Mouse (Mus musculus): ENCODE results near the gene A630023A22Rik. TPM values are rescaled to one million over a fixed set of nuclear protein-coding genes. Genes with fewer than 3 reads are reported as not detected.

A630023A22Rik gene
- polyA plus RNA-seq, 1 experiment from 2014 or later = not detected

GRCm38 (mm10) chr14:34096161-34096560 lies 6.4 kb downstream of the A630023A22Rik start:
- DNase-seq (ENCODE audit: low spot score) (no peak), ATAC-seq (ENCODE audit: low read depth) (no peak)
- Histone ChIP-seq H3K27ac (replicated peaks; ENCODE audit: low read depth, low read length) (no peak overlapping the region), H3K4me3 (ENCODE audit: low read depth, low read length) (no peak overlapping the region), H3K9ac (ENCODE audit: low read depth, low read length) (no peak overlapping the region), H3K36me3 (ENCODE audit: control insufficient read depth, insufficient read depth, low read length) (no peaks in the 10 kb centered on the region), H3K4me2 (ENCODE audit: low read depth, low read length) (no peak overlapping the region), H3K27me3 (replicated peaks; ENCODE audit: control insufficient read depth, insufficient read depth, low read length) (no peaks in the 10 kb centered on the region), H3K9me3 (ENCODE audit: control insufficient read depth, low read length) (no peaks in the 10 kb centered on the region), H3K4me1 (ENCODE audit: control insufficient read depth, insufficient read depth, low read length) (no peaks in the 10 kb centered on the region)
- WGBS = 78% methylated on average over 5 of the region's 5 CpGs

GRCm38 (mm10) chr14:34092856-34093255 lies 9.7 kb downstream of the A630023A22Rik start:
- no peaks in the 10 kb centered on the region for H3K27me3 ChIP-seq (replicated peaks; ENCODE audit: control insufficient read depth, insufficient read depth, low read length)
- no peak overlapping the region for H3K4me3 ChIP-seq (ENCODE audit: low read depth, low read length)
- no peaks in the 10 kb centered on the region for H3K36me3 ChIP-seq (ENCODE audit: control insufficient read depth, insufficient read depth, low read length)
- no peak overlapping the region for H3K27ac ChIP-seq (replicated peaks; ENCODE audit: low read depth, low read length)
- 100% methylated on average over 1 of the region's 1 CpGs for WGBS
- ATAC-seq (ENCODE audit: low read depth) (no peak), DNase-seq (ENCODE audit: low spot score) (no peak)
- H3K4me1 ChIP-seq (ENCODE audit: control insufficient read depth, insufficient read depth, low read length) = no peaks in the 10 kb centered on the region
- H3K9ac ChIP-seq (ENCODE audit: low read depth, low read length) = no peak overlapping the region
- H3K9me3 ChIP-seq (ENCODE audit: control insufficient read depth, low read length) = no peaks in the 10 kb centered on the region
- H3K4me2 ChIP-seq (ENCODE audit: low read depth, low read length) = no peak overlapping the region

- Histone ChIP-seq H3K4me3 (ENCODE audit: low read depth, low read length) (no peak overlapping the region), H3K4me2 (ENCODE audit: low read depth, low read length) (no peak overlapping the region), H3K9me3 (ENCODE audit: control insufficient read depth, low read length) (no peaks in the 10 kb centered on the region), H3K9ac (ENCODE audit: low read depth, low read length) (no peak overlapping the region), H3K4me1 (ENCODE audit: control insufficient read depth, insufficient read depth, low read length) (no peaks in the 10 kb centered on the region), H3K27ac (replicated peaks; ENCODE audit: low read depth, low read length) (no peak overlapping the region), H3K27me3 (replicated peaks; ENCODE audit: control insufficient read depth, insufficient read depth, low read length) (no peaks in the 10 kb centered on the region), H3K36me3 (ENCODE audit: control insufficient read depth, insufficient read depth, low read length) (no peaks in the 10 kb centered on the region)
- WGBS = 80% methylated on average over 5 of the region's 5 CpGs
- ATAC-seq (ENCODE audit: low read depth) (no peak), DNase-seq (ENCODE audit: low spot score) (no peak)
Observed at GRCm38 (mm10) chr14:34091475-34091874, 11.1 kb downstream of the A630023A22Rik start.

- no peaks in the 10 kb centered on the region for H3K4me1 ChIP-seq (ENCODE audit: control insufficient read depth, insufficient read depth, low read length)
- DNase-seq (ENCODE audit: low spot score) (no peak), ATAC-seq (ENCODE audit: low read depth) (no peak)
- no peak overlapping the region for H3K9ac ChIP-seq (ENCODE audit: low read depth, low read length)
- no peaks in the 10 kb centered on the region for H3K9me3 ChIP-seq (ENCODE audit: control insufficient read depth, low read length)
- H3K27ac ChIP-seq (replicated peaks; ENCODE audit: low read depth, low read length) = no peak overlapping the region
- 84% methylated on average over 8 of the region's 8 CpGs for WGBS
- H3K4me2 ChIP-seq (ENCODE audit: low read depth, low read length) = no peak overlapping the region
- no peaks in the 10 kb centered on the region for H3K27me3 ChIP-seq (replicated peaks; ENCODE audit: control insufficient read depth, insufficient read depth, low read length)
- H3K4me3 ChIP-seq (ENCODE audit: low read depth, low read length) = no peak overlapping the region
- H3K36me3 ChIP-seq (ENCODE audit: control insufficient read depth, insufficient read depth, low read length) = no peaks in the 10 kb centered on the region
Observed at GRCm38 (mm10) chr14:34089796-34090195, 12.8 kb downstream of the A630023A22Rik start.

- DNase-seq (ENCODE audit: low spot score) (no peak), ATAC-seq (ENCODE audit: low read depth) (no peak)
- Histone ChIP-seq H3K4me1 (ENCODE audit: control insufficient read depth, insufficient read depth, low read length) (no peaks in the 10 kb centered on the region), H3K27me3 (replicated peaks; ENCODE audit: control insufficient read depth, insufficient read depth, low read length) (no peaks in the 10 kb centered on the region), H3K4me3 (ENCODE audit: low read depth, low read length) (no peak overlapping the region), H3K4me2 (ENCODE audit: low read depth, low read length) (no peak overlapping the region), H3K9ac (ENCODE audit: low read depth, low read length) (no peak overlapping the region), H3K36me3 (ENCODE audit: control insufficient read depth, insufficient read depth, low read length) (no peaks in the 10 kb centered on the region), H3K9me3 (ENCODE audit: control insufficient read depth, low read length) (no peaks in the 10 kb centered on the region), H3K27ac (replicated peaks; ENCODE audit: low read depth, low read length) (no peak overlapping the region)
- 85% methylated on average over 2 of the region's 2 CpGs for WGBS
Observed at GRCm38 (mm10) chr14:34087856-34088398, 14.6 kb downstream of the A630023A22Rik start.

GRCm38 (mm10) chr14:34086806-34087205 lies 15.7 kb downstream of the A630023A22Rik start:
- no peaks in the 10 kb centered on the region for H3K4me1 ChIP-seq (ENCODE audit: control insufficient read depth, insufficient read depth, low read length)
- H3K9ac ChIP-seq (ENCODE audit: low read depth, low read length) = no peak overlapping the region

GRCm38 (mm10) chr14:34085731-34086130 lies 16.8 kb downstream of the A630023A22Rik start, which contains the start of gene Anxa8:
Gene Anxa8, plus strand, starts transcription at chr14:34085981.
- H3K9me3 ChIP-seq (ENCODE audit: control insufficient read depth, low read length) = no peaks in the 10 kb centered on the region
- H3K9ac ChIP-seq (ENCODE audit: low read depth, low read length) = 0 out of 2 replicates have a peak within 1 kb of the TSS, but pooled peaks have one; percentile 3
- H3K27me3 ChIP-seq (replicated peaks; ENCODE audit: control insufficient read depth, insufficient read depth, low read length) = no peaks in the 10 kb centered on the region
- no peak within 1 kb of the TSS for H3K27ac ChIP-seq (replicated peaks; ENCODE audit: low read depth, low read length)
- no peaks in the 10 kb centered on the region for H3K4me1 ChIP-seq (ENCODE audit: control insufficient read depth, insufficient read depth, low read length)
- DNase-seq (ENCODE audit: low spot score) = peak; percentile 38
- no peaks in the 10 kb centered on the region for H3K36me3 ChIP-seq (ENCODE audit: control insufficient read depth, insufficient read depth, low read length)
- H3K4me2 ChIP-seq (ENCODE audit: low read depth, low read length) = peak within 1 kb of the TSS; percentile 18; the same call in 1 of the 2 replicates
- ATAC-seq (ENCODE audit: low read depth) = peak; percentile 69; the same call in 1 of the 2 replicates
- peak within 1 kb of the TSS; percentile 2; the same call in 1 of the 2 replicates for H3K4me3 ChIP-seq (ENCODE audit: low read depth, low read length)
- 60% methylated on average over 4 of the region's 4 CpGs for WGBS

More at GRCm38 (mm10) chr14:34086806-34087205, 15.7 kb downstream of the A630023A22Rik start:
- Histone ChIP-seq H3K4me2 (ENCODE audit: low read depth, low read length) (peak overlapping the region; percentile 18; the same call in 1 of the 2 replicates), H3K36me3 (ENCODE audit: control insufficient read depth, insufficient read depth, low read length) (no peaks in the 10 kb centered on the region), H3K27me3 (replicated peaks; ENCODE audit: control insufficient read depth, insufficient read depth, low read length) (no peaks in the 10 kb centered on the region), H3K4me3 (ENCODE audit: low read depth, low read length) (no peak overlapping the region), H3K9me3 (ENCODE audit: control insufficient read depth, low read length) (no peaks in the 10 kb centered on the region), H3K27ac (replicated peaks; ENCODE audit: low read depth, low read length) (no peak overlapping the region)
- no peak for ATAC-seq (ENCODE audit: low read depth)
- 63% methylated on average over 3 of the region's 4 CpGs for WGBS
- no peak for DNase-seq (ENCODE audit: low spot score)

GRCm38 (mm10) chr14:34080321-34080997 lies 22.1 kb downstream of the A630023A22Rik start:
- 7% methylated on average over 11 of the region's 11 CpGs for WGBS
- 0 out of 2 replicates have a peak overlapping the region, but pooled peaks have one; percentile 2 for H3K4me2 ChIP-seq (ENCODE audit: low read depth, low read length)
- H3K27me3 ChIP-seq (replicated peaks; ENCODE audit: control insufficient read depth, insufficient read depth, low read length) = no peaks in the 10 kb centered on the region
- no peak overlapping the region for H3K9ac ChIP-seq (ENCODE audit: low read depth, low read length)
- peak; percentile 94 for DNase-seq (ENCODE audit: low spot score)
- no peaks in the 10 kb centered on the region for H3K4me1 ChIP-seq (ENCODE audit: control insufficient read depth, insufficient read depth, low read length)
- ATAC-seq (ENCODE audit: low read depth) = peak; percentile 87
- H3K27ac ChIP-seq (replicated peaks; ENCODE audit: low read depth, low read length) = no peak overlapping the region
- H3K36me3 ChIP-seq (ENCODE audit: control insufficient read depth, insufficient read depth, low read length) = no peaks in the 10 kb centered on the region
- H3K9me3 ChIP-seq (ENCODE audit: control insufficient read depth, low read length) = no peaks in the 10 kb centered on the region
- no peak overlapping the region for H3K4me3 ChIP-seq (ENCODE audit: low read depth, low read length)
